Mouse (Mus musculus) cortical plate, adult 2 months (tissue): ENCODE measurements around the gene Dis3l2.

Source experiments
- CTCF ChIP-seq: fragments of 200-500 bp; IDR thresholded peaks from 2 replicates; pipeline ENCODE4 v1.5.1; 2011; ENCODE audit warnings: mild to moderate bottlenecking, control low read depth, low read length; ENCODE audit not compliant: insufficient read depth; ENCODE audit errors: extremely low read depth
- POLR2A ChIP-seq: fragments of 200-500 bp; IDR thresholded peaks from 2 replicates; pipeline ENCODE4 v1.6.1; 2011; ENCODE audit warnings: mild to moderate bottlenecking, low read length, control low read depth; ENCODE audit not compliant: insufficient read depth; ENCODE audit errors: extremely low read depth

DNA sequence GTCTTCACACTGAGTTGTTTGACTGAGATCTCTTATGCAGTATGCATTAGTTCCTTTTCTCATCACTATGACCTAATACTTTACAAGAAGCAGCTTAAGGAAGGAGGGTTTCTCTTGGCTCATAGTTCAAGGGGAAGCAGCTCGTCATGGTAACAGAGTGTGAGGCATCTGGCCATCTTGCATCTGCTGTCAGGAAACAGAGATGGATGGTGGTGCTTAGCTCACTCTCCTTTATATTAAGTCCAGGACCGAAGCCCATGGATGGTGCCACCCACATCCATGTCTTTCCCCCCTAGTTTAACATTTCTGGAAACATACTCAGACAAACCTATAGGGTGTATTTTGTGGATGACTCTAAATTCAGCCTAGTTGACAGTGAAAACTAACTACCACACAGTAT is 170.1 kb downstream of the Dis3l2 start:
- TF ChIP-seq CTCF (no peak), POLR2A (no peak)
